Mouse (Mus musculus) layer of hippocampus, adult 9-11 months (tissue): ENCODE results near the gene 1700074P13Rik.
"Not testable (repeated sequence)": the region's sequence is repeated elsewhere in the genome, so short reads cannot be mapped to it uniquely, and the experiment has no call there.

Experiments used
- DNase-seq: peaks from one replicate; pipeline ENCODE4 v3.0.0; 2022

Gene 1700074P13Rik

DNA sequence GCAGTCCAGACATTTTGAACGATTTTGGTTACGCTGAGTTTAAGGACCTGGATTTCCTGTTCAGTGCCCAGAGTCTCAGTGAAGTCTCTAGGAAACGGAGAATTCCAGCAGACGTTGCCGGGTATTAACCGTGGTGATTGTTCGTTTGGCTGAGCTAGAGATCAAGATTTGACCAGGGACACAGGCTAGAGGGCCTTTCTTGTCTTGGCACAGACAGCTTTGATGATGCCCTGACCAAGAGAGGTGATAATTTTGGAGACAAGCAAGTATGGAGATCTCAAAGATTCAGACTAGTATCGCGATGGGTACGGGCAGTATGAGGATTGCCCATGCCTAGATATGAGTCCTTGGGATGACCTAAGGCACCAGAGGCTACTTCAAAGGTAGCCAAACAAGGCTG, at the start of gene 1700074P13Rik:
TSS of gene 1700074P13Rik (minus strand) at position 101 of the 400 bp plus-strand sequence.
- DNase-seq, result no peak

DNA sequence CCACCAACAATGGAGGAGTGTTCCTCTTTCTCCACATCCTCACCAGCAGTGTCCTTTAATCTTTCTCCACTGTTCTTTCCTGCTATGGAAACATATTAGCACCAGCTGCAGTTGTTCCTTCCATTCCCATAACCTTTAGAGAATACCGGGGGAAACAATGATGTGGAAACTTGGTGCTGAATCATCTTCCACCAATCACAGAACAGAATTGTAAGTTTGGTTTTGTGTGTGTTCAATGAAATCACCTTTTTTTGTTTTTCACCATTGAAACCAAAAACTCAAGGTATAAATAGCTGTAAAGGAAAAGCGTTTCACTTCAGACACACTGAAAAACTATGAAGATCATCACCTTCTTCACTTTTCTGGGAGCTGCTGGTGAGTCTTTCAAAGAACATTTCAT, 24.1 kb upstream of the 1700074P13Rik start, which contains the start of gene 1810009J06Rik:
TSS of gene 1810009J06Rik (plus strand) at position 301 of the 400 bp plus-strand sequence.
- DNase-seq, result not testable (repeated sequence)

- DNase-seq, result no peak
Observed at GRCm38 (mm10) chr6:40953716-40954115, 13.4 kb upstream of the 1700074P13Rik start.

- no peak for DNase-seq
Observed at GRCm38 (mm10) chr6:40951770-40952169, 11.4 kb upstream of the 1700074P13Rik start, which contains the start of gene Gm4744. Gene Gm4744 (minus strand): TSS chr6:40951870.

GRCm38 (mm10) chr6:40919954-40920353, 20.4 kb downstream of the 1700074P13Rik start:
- DNase-seq, result no peak

GRCm38 (mm10) chr6:40900287-40900686, 40.1 kb downstream of the 1700074P13Rik start, which contains the start of gene Prss58:
Gene Prss58 (minus strand): TSS chr6:40900387.
- DNase-seq, result no peak

GRCm38 (mm10) chr6:40894716-40895115, 45.6 kb downstream of the 1700074P13Rik start:
- DNase-seq, result no peak

DNA sequence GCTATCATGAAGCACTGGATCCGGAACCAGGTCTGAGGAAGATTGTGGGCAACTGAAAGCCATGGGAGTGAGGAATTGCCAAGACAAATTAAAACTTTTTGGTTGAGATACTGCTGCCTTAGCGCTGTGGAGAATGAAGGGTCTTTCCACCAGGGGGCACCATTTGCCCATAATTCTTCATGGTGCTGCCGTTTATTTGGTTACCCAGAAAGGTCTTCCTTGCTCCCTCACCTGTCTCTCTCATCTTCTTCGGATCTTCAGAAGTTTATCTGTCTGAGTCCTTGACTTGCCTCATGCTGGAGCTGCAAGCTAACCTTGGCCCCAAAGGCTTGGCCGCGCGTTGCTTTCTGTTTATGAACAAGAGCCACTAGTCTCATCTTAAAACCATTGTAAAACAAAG, 46.8 kb downstream of the 1700074P13Rik start:
- DNase-seq, result no peak

- no peak for DNase-seq
Observed at GRCm38 (mm10) chr6:40891754-40892153, 48.6 kb downstream of the 1700074P13Rik start.

DNA sequence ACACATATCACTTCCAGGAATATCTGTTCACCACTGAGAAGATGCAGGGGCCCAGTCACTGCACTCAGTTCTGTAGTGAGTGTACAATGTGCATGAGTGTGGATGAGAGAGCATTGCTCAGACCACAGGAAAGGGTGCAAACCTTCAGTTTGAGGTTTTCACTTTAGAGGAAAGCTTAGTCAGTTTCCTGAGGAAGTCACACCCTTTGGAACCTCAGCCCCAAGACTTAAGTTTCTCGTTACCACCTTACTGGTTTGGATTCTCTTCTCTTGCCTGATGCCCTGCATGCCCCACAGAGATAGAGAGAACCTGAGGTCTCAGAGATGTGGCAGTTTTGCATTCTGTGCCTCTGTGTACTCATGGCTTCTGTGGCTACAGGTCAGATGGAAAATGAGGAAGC, 49.4 kb downstream of the 1700074P13Rik start:
- DNase-seq, result no peak

GRCm38 (mm10) chr6:40887394-40887793, 53.0 kb downstream of the 1700074P13Rik start, which contains the start of gene Moxd2:
Gene Moxd2 (minus strand): TSS chr6:40887494.
- DNase-seq, result no peak
